Mouse (Mus musculus) heart, adult 2 months (tissue): ENCODE data around the gene Fbxo47. TPM values are rescaled to one million over a fixed set of nuclear protein-coding genes. Genes with fewer than 3 reads are reported as not detected.

Experiments used
- DNase-seq, 2 experiments: peaks; one replicate each; pipeline ENCODE4 v3.0.0; 2021
- H3K27ac ChIP-seq: fragments of 200-600 bp; 2 replicates; pipeline ENCODE4 v1.8.1; 2022
- H3K27me3 ChIP-seq: fragments of 200-500 bp; 2 replicates; pipeline ENCODE4 v1.6.1; 2012; ENCODE audit warnings: mild to moderate bottlenecking, low read length, inconsistent platforms, mixed read lengths; ENCODE audit not compliant: control insufficient read depth, insufficient read depth
- H3K36me3 ChIP-seq: fragments of 200-500 bp; 2 replicates; pipeline ENCODE4 v1.6.1; 2012; ENCODE audit warnings: low read length, inconsistent platforms; ENCODE audit not compliant: control insufficient read depth, insufficient read depth
- H3K4me1 ChIP-seq: fragments of 200-500 bp; 2 replicates; pipeline ENCODE4 v1.6.1; 2011; ENCODE audit warnings: low read length; ENCODE audit not compliant: control insufficient read depth, insufficient read depth
- H3K4me3 ChIP-seq: fragments of 200-600 bp; 2 replicates; pipeline ENCODE4 v1.8.1; 2022
- H3K79me2 ChIP-seq: fragments of 200-500 bp; replicated peaks from 2 replicates; pipeline ENCODE4 v1.6.1; 2012; ENCODE audit warnings: mild to moderate bottlenecking, inconsistent platforms, low read length, moderate library complexity, mixed read lengths; ENCODE audit not compliant: control insufficient read depth, insufficient read depth
- H3K9ac ChIP-seq: fragments of 200-500 bp; 2 replicates; pipeline ENCODE4 v1.6.1; 2012; ENCODE audit warnings: low read depth, mild to moderate bottlenecking, control low read depth, inconsistent platforms, low read length, mixed read lengths
- CTCF ChIP-seq: fragments of 200-600 bp; IDR thresholded peaks from 2 replicates; pipeline ENCODE4 v1.8.1; 2022; ENCODE audit warnings: antibody characterized with exemption, mild to moderate bottlenecking, moderate library complexity
- EP300 ChIP-seq: fragments of 200-500 bp; IDR thresholded peaks from 2 replicates; pipeline ENCODE4 v1.6.1; 2011; ENCODE audit warnings: low read depth, low read length, control low read depth; ENCODE audit not compliant: insufficient read depth
- POLR2A ChIP-seq: fragments of 200-500 bp; IDR thresholded peaks from 2 replicates; pipeline ENCODE4 v1.6.1; 2011; ENCODE audit warnings: mild to moderate bottlenecking, low read depth, low read length, control low read depth; ENCODE audit not compliant: insufficient read depth
- WGBS: fragments of 180-500 bp; shearing (Covaris S2); methylation state at CpG from one replicate; pipeline ENCODE4 v1.1.7; 2018; 5-methylcytosine and 5-hydroxymethylcytosine counted together
- intact Hi-C: fragments of 180-260 bp; cut with DNase I; formaldehyde crosslinking; loops from one replicate; pipeline ENCODE4 v1.15.1; 2025
- polyA plus RNA-seq: library from polyadenylated mRNA; depleted of rRNA; stranded (reverse); fragments of >200 nt; gene quantifications from 2 replicates; pipeline ENCODE4 v1.2.3, GENCODE M21; 2012
- total RNA-seq, 2 experiments: library from RNA; stranded (reverse); gene quantifications; 2 replicates each; pipeline ENCODE4 v1.2.3; 2021

Gene Fbxo47
- total and polyA plus RNA-seq, 3 experiments = 0.29 to 0.45 (median 0.43) TPM

DNA sequence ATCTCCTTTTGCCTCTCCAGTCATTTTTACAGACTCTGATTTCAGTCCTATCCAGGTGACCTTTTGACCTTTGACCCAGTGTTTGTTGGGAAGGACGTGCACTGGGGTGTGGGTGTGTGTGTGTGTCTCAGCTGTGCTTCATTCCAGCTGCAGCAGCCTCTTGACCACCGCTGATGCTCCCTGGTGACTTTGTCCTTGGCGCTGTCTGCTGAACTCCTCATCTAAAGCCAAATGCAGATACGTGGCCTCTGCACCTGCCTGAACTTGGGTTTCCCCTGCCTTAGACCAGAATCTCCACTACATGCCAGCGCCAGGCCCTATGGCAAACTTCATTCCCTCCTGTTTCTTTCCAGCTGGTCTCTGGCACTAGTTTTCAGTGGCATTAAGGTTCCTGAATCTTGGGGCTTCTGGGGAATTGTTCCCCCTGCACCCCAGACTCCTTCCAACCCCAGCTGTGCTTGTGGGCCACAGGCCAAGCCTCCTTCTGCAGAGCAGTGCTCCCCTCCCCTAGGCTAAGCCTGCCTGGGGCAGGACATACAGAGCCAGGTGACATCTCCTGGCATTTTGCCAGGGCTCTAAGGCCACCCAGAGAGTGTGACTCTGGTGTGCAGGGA lies 75.2 kb downstream of the Fbxo47 start:
- H3K4me1 ChIP-seq = peaks cover 64% of the 10 kb centered on the region
- H3K27me3 ChIP-seq = no peaks in the 10 kb centered on the region
- TF ChIP-seq EP300 (no peak), POLR2A (no peak), CTCF (no peak)
- peaks cover 2% of the 10 kb centered on the region for H3K79me2 ChIP-seq
- 27% methylated on average over 5 of the region's 5 CpGs for WGBS
- H3K4me3 ChIP-seq = no peak overlapping the region
- peak overlapping the region; percentile 70 for H3K27ac ChIP-seq
- intact Hi-C loops = no loop called here
- peak overlapping the region; percentile 2; the same call in 1 of the 2 replicates for H3K9ac ChIP-seq
- DNase-seq = peak in 1 of 2 experiments; percentile 52
- H3K36me3 ChIP-seq = peaks cover 31% of the 10 kb centered on the region

DNA sequence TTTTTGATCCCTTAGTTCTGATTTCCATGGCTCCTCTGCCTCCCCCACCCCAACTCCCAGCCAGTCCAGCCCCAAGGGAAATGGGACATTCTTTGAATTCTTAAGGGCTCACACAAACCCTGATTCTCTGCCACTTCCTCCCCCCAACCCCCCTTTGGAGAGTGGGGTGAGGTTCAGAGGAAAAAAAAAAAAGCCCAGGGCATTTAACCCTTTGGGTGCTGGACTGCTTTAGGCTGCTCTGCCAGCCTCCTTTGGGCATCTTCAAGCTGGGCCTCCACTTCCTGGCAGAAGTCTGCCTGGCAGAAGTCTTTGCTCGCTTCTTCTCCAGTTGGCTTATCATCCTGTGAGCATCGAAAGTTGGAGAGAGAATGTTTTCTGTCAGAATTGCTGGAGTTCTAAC lies 75.9 kb downstream of the Fbxo47 start:
- H3K4me1 ChIP-seq = peaks cover 61% of the 10 kb centered on the region
- H3K4me3 ChIP-seq = no peak overlapping the region; the same call in 1 of the 2 replicates
- peaks cover 32% of the 10 kb centered on the region for H3K36me3 ChIP-seq
- H3K27ac ChIP-seq = peak overlapping the region; percentile 70
- DNase-seq = peak; percentile 62 to 73
- H3K79me2 ChIP-seq = peaks cover 2% of the 10 kb centered on the region
- no peaks in the 10 kb centered on the region for H3K27me3 ChIP-seq
- intact Hi-C loops = no loop called here
- 37% methylated on average over 2 of the region's 2 CpGs for WGBS
- no peak overlapping the region for H3K9ac ChIP-seq
- TF ChIP-seq EP300 = peak; percentile 68; the same call in 1 of the 2 replicates
- no peak for TF ChIP-seq POLR2A

DNA sequence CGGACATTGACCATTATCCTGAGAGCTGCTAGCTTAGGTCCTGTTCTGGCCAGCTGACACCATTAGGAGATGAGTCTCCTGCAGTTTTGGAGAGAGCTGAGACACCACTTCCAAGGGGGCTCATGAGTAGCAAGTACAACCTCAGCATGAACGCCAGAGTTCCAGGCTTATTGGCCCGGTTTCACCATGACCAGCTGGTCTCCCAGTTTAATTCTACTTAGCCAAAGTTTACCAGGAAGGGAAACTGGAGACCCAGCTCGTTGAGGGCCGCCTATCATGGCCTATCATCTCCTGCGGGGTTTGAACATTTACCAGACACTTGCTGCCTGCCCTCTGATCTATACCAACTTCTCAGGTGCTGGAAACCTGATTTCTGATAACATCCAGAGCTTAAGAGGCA lies 76.3 kb downstream of the Fbxo47 start:
- Histone ChIP-seq H3K27me3 (no peaks in the 10 kb centered on the region), H3K27ac (peak overlapping the region; percentile 70), H3K9ac (no peak overlapping the region), H3K36me3 (peaks cover 33% of the 10 kb centered on the region), H3K79me2 (peaks cover 2% of the 10 kb centered on the region), H3K4me3 (no peak overlapping the region), H3K4me1 (peaks cover 59% of the 10 kb centered on the region)
- peak in 1 of 2 experiments; percentile 70 for DNase-seq
- no peak for TF ChIP-seq POLR2A
- TF ChIP-seq CTCF = no peak
- no peak for TF ChIP-seq EP300
- intact Hi-C loops = loop anchor here (2.0 kb wide), 1 partner anchor 13 kb away; no protein-coding TSS in a partner anchor
- 30% methylated on average over 6 of the region's 6 CpGs for WGBS

DNA sequence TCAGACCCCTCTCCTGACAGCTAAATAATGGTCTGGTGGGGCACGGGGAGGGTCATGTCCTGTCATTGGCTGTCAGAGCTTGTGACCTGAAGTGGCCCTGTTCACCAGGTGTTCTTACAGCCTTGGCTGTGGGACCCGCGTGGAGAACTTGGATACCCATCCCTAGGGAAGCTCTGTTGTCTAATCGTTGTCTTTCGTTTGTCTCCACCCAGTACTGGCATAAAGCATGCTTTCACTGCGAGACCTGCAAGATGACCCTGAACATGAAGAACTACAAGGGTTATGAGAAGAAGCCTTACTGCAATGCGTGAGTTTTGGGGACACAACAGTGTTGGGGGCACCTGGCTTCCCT lies 77.4 kb downstream of the Fbxo47 start:
- TF ChIP-seq CTCF (no peak), POLR2A (no peak), EP300 (no peak)
- Histone ChIP-seq H3K9ac (no peak overlapping the region), H3K27ac (peak overlapping the region; percentile 79), H3K79me2 (peaks cover 2% of the 10 kb centered on the region; the same call in 1 of the 2 replicates), H3K27me3 (no peaks in the 10 kb centered on the region), H3K4me3 (no peak overlapping the region), H3K4me1 (peaks cover 61% of the 10 kb centered on the region), H3K36me3 (peaks cover 33% of the 10 kb centered on the region)
- DNase-seq = peak in 1 of 2 experiments; percentile 24
- intact Hi-C loops = loop anchor here (2.0 kb wide), 1 partner anchor 14 kb away; no protein-coding TSS in a partner anchor
- 55% methylated on average over 7 of the region's 7 CpGs for WGBS

DNA sequence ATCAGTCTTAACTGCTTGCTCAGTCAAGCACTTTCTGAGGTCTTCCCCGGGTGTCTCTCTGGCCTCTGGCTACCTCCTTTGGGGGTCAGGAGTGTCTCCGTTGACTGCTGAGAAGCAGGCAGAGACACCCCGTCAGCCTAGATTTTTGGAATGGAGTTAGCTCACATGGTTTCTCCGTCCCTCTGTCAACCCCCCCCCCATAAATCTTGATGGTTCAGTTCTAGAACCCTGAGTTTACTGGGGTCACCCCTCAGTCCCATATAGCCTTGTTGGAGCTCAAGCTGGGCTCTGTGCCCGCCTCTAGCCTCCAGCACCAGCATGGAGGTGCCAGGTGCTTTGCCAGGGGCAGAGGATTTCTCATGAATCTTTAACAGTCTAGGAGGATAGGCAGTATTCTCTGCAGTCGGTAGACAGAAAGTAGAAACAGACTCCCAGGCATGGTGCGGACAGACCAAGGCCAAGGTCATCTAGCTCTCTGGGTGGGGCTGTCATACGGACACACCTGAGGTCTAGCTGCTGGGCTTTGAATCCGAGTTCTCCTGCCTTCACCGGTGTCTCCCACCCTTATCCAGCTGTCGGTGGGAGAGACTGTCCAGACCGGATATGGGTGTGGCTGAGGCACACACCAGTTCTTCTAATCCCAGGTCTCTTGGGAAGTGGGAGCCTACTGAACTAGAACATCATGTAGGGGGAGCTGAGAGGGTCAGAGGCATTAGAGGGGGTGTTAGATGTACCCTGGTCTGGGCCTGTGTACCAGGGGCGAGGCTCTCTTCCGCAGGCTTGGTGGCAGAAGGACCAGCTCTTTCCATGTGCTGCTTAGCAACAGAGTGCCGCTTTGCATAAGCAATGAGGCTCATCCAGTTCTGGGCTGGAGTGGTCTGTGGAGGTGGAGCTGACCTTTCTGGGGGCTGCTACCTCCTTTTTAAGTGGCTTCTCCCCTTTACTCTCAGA lies 78.0 kb downstream of the Fbxo47 start:
- intact Hi-C loops = loop anchor here (2.0 kb wide), 1 partner anchor 15 kb away; no protein-coding TSS in a partner anchor
- Histone ChIP-seq H3K4me3 (peak overlapping the region; percentile 27), H3K27ac (peak overlapping the region; percentile 79), H3K4me1 (peaks cover 60% of the 10 kb centered on the region), H3K79me2 (peaks cover 2% of the 10 kb centered on the region; the same call in 1 of the 2 replicates), H3K9ac (0 out of 2 replicates have a peak overlapping the region, but pooled peaks have one; percentile 3), H3K27me3 (no peaks in the 10 kb centered on the region), H3K36me3 (peaks cover 33% of the 10 kb centered on the region)
- TF ChIP-seq CTCF (no peak), EP300 (0 out of 2 replicates have a peak, but pooled peaks have one; percentile 61), POLR2A (no peak)
- 31% methylated on average over 15 of the region's 15 CpGs for WGBS
- DNase-seq = peak; percentile 58 to 65
